Mouse (Mus musculus) embryonic facial prominence, embryonic 11.5 days (tissue): Measurements from ENCODE around the gene Prrt4. TPM values are rescaled to one million over a fixed set of nuclear protein-coding genes. Genes with fewer than 3 reads are reported as not detected.

Experiments used
- ATAC-seq: fragments of 200-750 bp; cut with Nextera tagmentation; replicated peaks from 2 replicates; pipeline ENCODE4 v1.8.0; 2017; ENCODE audit warnings: low read depth; ENCODE audit not compliant: insufficient number of reproducible peaks, low FRiP score, low TSS enrichment
- DNase-seq: peaks from one replicate; pipeline ENCODE4 v3.0.0-alpha.2; 2015; ENCODE audit warnings: low spot score
- H3K27ac ChIP-seq: fragments of 300-500 bp; sonication (generic); replicated peaks from 2 replicates; pipeline ENCODE4 v1.5.1; 2014; ENCODE audit warnings: mild to moderate bottlenecking, low read depth, low read length, control low read depth
- H3K27me3 ChIP-seq: fragments of 300-500 bp; sonication (generic); 2 replicates; pipeline ENCODE4 v1.6.1; 2014; ENCODE audit warnings: mild to moderate bottlenecking, low read length, moderate library complexity, mixed read lengths; ENCODE audit not compliant: control insufficient read depth, insufficient read depth
- H3K36me3 ChIP-seq: fragments of 300-500 bp; sonication (generic); replicated peaks from 2 replicates; pipeline ENCODE4 v1.6.1; 2014; ENCODE audit warnings: low read depth, mild to moderate bottlenecking, low read length, moderate library complexity, mixed read lengths; ENCODE audit not compliant: control insufficient read depth, insufficient read depth
- H3K4me1 ChIP-seq: fragments of 300-500 bp; sonication (generic); 2 replicates; pipeline ENCODE4 v1.6.1; 2014; ENCODE audit warnings: low read length, mixed read lengths; ENCODE audit not compliant: control insufficient read depth, insufficient read depth
- H3K4me2 ChIP-seq: fragments of 300-500 bp; sonication (generic); 2 replicates; pipeline ENCODE4 v1.6.1; 2014; ENCODE audit warnings: low read depth, mild to moderate bottlenecking, control low read depth, low read length, moderate library complexity
- H3K4me3 ChIP-seq: fragments of 300-500 bp; sonication (generic); 2 replicates; pipeline ENCODE4 v1.5.1; 2014; ENCODE audit warnings: low read depth, low read length, control low read depth
- H3K9ac ChIP-seq: fragments of 300-500 bp; sonication (generic); replicated peaks from 2 replicates; pipeline ENCODE4 v1.6.1; 2014; ENCODE audit warnings: mild to moderate bottlenecking, control low read depth, low read length
- H3K9me3 ChIP-seq: fragments of 300-500 bp; sonication (generic); replicated peaks from 2 replicates; pipeline ENCODE4 v1.6.1; 2016; ENCODE audit warnings: mild to moderate bottlenecking, low read length, inconsistent platforms, mixed read lengths; ENCODE audit not compliant: control insufficient read depth
- WGBS: fragments of 180-500 bp; shearing (Covaris S2); extraction: QIAGEN DNeasy Blood & Tissue Kit; methylation state at CpG from one replicate; pipeline ENCODE4 v1.1.7; 2014; 5-methylcytosine and 5-hydroxymethylcytosine counted together
- polyA plus RNA-seq: library from polyadenylated mRNA; unstranded; fragments of >200 nt; fragmentation: Nextera tagmentation; extraction: Ambion mirVana; gene quantifications from 2 replicates; pipeline ENCODE4 v1.2.1, GENCODE M21; 2014

Gene Prrt4
- polyA plus RNA-seq, 1 experiment from 2014 or later, result 1.3 TPM

DNA sequence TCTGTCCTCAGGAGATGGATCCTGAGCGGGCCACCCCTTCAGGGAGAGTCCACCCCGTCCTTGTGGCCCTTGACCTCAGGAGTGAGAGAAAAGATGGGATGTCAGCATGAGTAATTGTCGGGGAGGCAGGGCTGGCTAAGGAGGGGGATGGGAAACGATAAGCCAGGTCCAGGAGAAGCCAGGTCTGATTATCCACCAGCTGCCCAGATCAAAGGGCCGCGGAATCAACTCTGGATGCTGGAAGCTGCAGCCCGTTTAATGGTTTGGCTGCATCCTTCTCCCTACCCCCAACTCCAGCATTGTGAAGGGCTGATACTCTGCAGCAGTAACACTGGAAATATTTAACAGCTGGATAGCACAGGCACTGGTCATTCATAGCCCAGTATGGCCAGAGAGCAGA is 5.0 kb downstream of the Prrt4 start:
- no peak for ATAC-seq
- no peak overlapping the region for H3K27ac ChIP-seq
- 16% methylated on average over 7 of the region's 7 CpGs for WGBS
- DNase-seq, result peak; percentile 41
- no peak overlapping the region for H3K4me2 ChIP-seq
- peaks cover 29% of the 10 kb centered on the region for H3K27me3 ChIP-seq
- no peaks in the 10 kb centered on the region; the same call in none of the 2 replicates for H3K4me1 ChIP-seq
- no peak overlapping the region for H3K4me3 ChIP-seq
- no peaks in the 10 kb centered on the region for H3K9me3 ChIP-seq
- no peaks in the 10 kb centered on the region for H3K36me3 ChIP-seq
- no peak overlapping the region for H3K9ac ChIP-seq

DNA sequence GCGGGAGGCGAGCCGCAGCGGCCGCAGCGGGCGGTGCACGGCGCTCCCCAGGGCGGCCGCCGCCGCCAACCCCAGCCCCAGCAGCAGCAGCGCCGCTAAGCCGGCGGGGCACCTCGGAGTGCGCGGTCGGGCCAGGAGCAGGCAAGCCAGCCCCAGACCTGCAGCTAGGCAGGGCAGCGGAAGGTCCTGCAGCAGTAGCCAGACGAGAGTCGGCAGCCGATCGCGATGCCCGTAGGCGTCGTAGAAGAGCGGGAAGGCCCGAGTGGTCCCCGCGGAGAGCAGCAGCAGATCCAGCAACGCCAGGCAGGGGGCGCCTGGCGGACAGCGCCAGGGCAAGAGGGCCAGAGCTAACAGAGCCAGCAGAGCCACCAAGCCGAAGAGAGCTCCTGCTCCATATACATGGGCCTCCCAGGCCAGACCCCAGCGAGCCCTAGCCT is 8.4 kb downstream of the Prrt4 start:
- no peaks in the 10 kb centered on the region for H3K4me1 ChIP-seq
- H3K27ac ChIP-seq, result no peak overlapping the region
- H3K4me2 ChIP-seq, result peak overlapping the region; percentile 99
- DNase-seq (peak; percentile 88), ATAC-seq (peak; percentile 62)
- peaks cover 40% of the 10 kb centered on the region for H3K27me3 ChIP-seq
- H3K9ac ChIP-seq, result peak overlapping the region; percentile 69
- H3K4me3 ChIP-seq, result peak overlapping the region; percentile 47
- WGBS, result under 1% methylated on average over 40 of the region's 40 CpGs
- no peaks in the 10 kb centered on the region for H3K9me3 ChIP-seq
- H3K36me3 ChIP-seq, result no peaks in the 10 kb centered on the region

DNA sequence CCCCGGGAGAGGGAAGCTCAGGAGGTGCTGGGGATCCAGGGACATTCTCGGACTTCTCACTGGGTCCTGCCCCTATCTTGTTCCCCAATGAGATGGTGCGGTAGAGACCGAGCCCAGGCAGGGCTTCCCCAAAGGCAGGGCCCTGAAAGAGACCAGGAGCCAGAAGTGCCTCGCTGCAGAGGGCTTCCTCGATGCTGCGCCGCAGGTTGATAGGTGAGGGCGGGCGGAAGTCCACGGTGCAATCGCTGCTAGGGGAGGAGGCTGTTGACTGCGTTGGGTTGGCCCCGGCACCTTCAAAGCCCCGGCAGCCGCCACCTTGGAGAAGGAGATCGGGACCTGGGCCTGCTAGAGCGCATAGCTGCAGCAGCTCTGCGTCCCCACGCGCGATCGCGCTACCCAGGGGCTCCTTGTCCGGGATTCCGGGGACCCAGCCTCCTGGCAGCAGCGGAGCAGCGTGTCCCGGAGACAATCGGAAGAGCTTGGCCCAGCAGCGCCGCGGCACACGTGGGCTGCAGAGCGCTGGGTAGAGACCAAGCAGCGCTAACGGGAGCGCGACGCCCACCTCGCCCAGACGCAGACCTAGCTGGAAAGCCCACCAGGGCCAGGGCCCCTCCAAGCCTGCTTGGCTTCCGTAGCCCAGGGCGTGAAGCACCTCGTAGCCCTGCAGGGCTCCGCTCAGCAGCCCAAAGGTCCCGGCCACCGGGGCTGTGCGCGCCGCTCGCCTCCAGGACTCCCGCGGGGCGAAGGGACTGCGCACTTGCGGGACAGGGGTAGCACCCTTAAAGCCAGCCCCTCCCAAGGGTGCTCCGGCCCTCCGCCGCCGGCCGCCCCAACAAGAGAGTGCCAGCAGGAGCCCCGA is 9.1 kb downstream of the Prrt4 start:
- Histone ChIP-seq H3K4me1 (no peaks in the 10 kb centered on the region), H3K36me3 (no peaks in the 10 kb centered on the region), H3K9me3 (no peaks in the 10 kb centered on the region), H3K4me2 (peak overlapping the region; percentile 99), H3K27me3 (peaks cover 40% of the 10 kb centered on the region), H3K27ac (no peak overlapping the region), H3K4me3 (peak overlapping the region; percentile 47), H3K9ac (peak overlapping the region; percentile 69)
- ATAC-seq, result peak; percentile 51
- under 1% methylated on average over 55 of the region's 63 CpGs for WGBS
- peak; percentile 61 for DNase-seq

DNA sequence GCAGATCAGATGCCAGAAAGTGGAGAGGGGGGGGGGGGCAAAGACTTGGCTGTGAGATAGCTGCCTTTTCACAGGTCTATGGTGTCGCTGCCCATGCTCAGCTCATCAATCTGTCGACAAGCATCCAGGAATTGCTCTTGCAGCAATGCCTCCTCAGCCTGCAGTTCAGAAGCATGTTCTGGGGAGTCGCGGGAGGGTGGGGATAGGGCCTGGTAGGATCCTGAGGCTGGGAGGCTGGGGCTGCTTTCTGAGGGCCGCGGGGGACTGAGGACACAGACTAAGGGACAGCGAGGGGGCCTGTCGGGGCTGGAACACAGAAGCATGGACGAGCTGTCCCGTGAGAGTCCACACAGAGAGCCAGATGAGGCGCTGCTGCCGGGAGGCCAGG is 9.7 kb downstream of the Prrt4 start:
- H3K36me3 ChIP-seq, result no peaks in the 10 kb centered on the region
- 4% methylated on average over 12 of the region's 12 CpGs for WGBS
- no peak overlapping the region for H3K27ac ChIP-seq
- H3K4me3 ChIP-seq, result peak overlapping the region; percentile 47
- no peaks in the 10 kb centered on the region for H3K4me1 ChIP-seq
- H3K9ac ChIP-seq, result no peak overlapping the region; the same call in 1 of the 2 replicates
- ATAC-seq (no peak), DNase-seq (no peak)
- H3K9me3 ChIP-seq, result no peaks in the 10 kb centered on the region
- peaks cover 40% of the 10 kb centered on the region for H3K27me3 ChIP-seq
- H3K4me2 ChIP-seq, result peak overlapping the region; percentile 99

DNA sequence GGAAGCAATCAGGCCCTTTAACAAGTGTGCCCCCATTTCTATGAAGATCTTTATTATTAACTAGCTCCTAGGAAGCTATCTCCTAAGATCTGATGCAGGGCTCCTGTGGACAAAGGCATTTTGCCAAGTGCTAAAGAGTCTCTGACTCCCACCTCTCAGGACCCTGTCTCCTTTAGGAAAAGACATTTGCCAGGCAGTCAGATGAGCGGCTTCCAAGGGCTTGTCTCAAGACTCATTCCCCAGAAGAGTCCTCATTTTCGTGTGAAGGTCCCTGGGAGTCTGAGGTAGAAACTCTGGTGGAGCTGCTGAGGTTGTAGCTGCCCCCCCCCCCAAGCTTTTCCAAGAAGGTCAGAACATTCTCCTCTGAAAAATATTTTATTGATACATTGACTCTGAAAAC is 10.5 kb downstream of the Prrt4 start:
- H3K27me3 ChIP-seq, result peaks cover 40% of the 10 kb centered on the region
- H3K36me3 ChIP-seq, result no peaks in the 10 kb centered on the region
- H3K9me3 ChIP-seq, result no peaks in the 10 kb centered on the region
- H3K27ac ChIP-seq, result no peak overlapping the region
- DNase-seq, result no peak
- no peak overlapping the region for H3K9ac ChIP-seq
- WGBS, result 42% methylated on average over 2 of the region's 2 CpGs
- no peak overlapping the region for H3K4me3 ChIP-seq
- no peak overlapping the region for H3K4me2 ChIP-seq
- no peaks in the 10 kb centered on the region for H3K4me1 ChIP-seq
- no peak for ATAC-seq

DNA sequence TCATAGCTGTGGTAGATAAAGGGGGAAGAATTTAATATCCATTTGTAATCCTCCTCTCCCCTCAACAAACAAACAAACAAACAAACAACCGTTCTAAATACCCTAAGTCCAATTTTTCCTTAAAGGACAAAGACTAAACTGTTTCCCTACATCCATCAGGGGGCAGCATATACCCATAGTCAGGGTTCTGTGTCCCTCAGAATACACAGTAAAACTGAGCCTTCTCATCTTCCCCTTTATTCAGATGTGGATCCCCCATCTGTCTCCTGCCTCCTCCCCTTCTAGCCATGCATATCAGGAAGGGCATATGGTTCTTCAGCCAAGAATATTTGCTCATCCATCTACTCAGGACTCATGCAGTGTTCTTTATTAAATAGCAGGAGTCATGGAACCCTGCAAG is 13.2 kb downstream of the Prrt4 start:
- H3K4me1 ChIP-seq, result no peaks in the 10 kb centered on the region
- H3K9me3 ChIP-seq, result no peaks in the 10 kb centered on the region
- H3K27me3 ChIP-seq, result peaks cover 35% of the 10 kb centered on the region
- no peak overlapping the region for H3K4me3 ChIP-seq
- DNase-seq, result peak; percentile 77
- ATAC-seq, result no peak
- 25% methylated on average over 1 of the region's 1 CpGs for WGBS
- no peak overlapping the region for H3K27ac ChIP-seq
- H3K36me3 ChIP-seq, result no peaks in the 10 kb centered on the region
- H3K9ac ChIP-seq, result no peak overlapping the region
- no peak overlapping the region for H3K4me2 ChIP-seq

DNA sequence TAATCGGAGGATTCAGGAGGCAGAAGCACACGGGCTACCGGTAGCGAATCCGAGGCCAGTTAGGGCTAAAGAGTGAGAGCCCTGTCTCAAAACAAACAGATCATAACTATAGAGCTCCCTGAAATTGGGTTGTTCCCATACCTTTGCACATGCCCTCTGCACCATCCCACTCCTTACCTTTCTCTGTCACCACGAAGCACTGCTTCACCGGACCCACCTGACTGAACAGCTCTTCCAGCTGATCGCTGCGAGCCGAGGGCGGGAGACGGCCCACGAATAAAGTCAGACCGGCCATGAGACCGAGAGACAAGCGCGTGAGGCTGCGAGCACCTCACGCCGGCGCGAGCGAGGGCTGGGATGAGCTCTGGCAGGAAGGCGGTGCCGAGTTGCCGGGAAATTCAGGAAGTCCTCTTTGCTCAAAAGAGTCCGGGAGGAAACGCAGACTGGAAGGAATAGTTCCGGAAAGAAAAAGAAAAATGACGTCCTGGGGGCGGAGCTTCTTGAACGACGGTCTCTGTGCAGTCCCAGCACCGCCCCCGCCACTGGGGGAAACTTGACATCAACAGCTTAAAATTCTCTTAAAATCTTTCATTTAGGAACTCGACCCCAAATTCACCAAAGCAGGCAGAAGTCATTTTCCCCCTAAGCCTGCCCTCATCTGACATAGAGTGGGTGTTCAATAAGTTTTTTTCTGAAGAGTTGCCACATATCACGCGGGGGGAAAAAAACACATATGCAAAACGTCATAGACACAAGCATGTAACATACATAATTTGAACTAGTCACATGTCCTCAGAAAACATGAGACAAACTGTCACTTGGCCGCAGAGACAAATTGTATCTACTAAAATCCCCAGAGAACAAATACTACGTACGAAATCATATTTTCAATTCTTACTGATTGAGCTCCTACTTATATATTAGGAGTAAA is 14.8 kb downstream of the Prrt4 start, which contains the start of gene Rbm28:
Rbm28 (minus strand) TSS at position 693 of the 931 bp plus-strand sequence.
- Histone ChIP-seq H3K9ac (peak within 1 kb of the TSS; percentile 67), H3K36me3 (no peaks in the 10 kb centered on the region; the same call in 1 of the 2 replicates), H3K9me3 (no peaks in the 10 kb centered on the region), H3K4me1 (no peaks in the 10 kb centered on the region), H3K4me3 (peak within 1 kb of the TSS; percentile 69), H3K4me2 (peak within 1 kb of the TSS; percentile 65), H3K27ac (no peak within 1 kb of the TSS), H3K27me3 (peaks cover 21% of the 10 kb centered on the region)
- ATAC-seq (peak; percentile 71), DNase-seq (peak; percentile 93)
- 8% methylated on average over 42 of the region's 42 CpGs for WGBS
